Mouse (Mus musculus): ENCODE measurements around the gene Gng13. TPM values are rescaled to one million over a fixed set of nuclear protein-coding genes. Genes with fewer than 3 reads are reported as not detected.

The Gng13 gene
- polyA plus RNA-seq, 1 experiment: 0.44 TPM

DNA sequence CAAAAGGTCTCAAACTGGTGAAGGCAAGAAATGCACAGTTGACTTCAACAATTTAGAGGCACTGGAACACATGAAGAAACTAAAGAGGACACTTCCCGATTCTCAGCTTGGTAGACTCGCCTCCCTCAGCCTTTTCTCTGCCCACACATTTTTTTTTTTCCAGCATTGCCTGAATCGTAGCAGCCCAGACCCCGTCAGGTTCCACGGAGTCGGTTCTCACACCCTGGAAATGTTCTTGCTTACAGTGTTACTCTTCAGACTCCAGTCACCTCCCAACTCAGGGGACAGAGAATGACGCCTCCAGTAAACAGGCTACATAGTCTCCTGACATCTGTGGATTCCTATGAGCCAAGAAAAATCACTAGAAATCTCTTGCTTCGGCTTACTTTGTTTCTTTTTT lies 43.2 kb downstream of the Gng13 start:
- H3K4me3 ChIP-seq (ENCODE audit: control insufficient read depth, low read depth, low read length): peak overlapping the region; percentile 41
- H3K27ac ChIP-seq (ENCODE audit: control insufficient read depth, insufficient read depth, low read depth, low read length): no peak overlapping the region
- H3K4me1 ChIP-seq (ENCODE audit: control insufficient read depth, insufficient read depth, low read length): peaks cover 3% of the 10 kb centered on the region; the same call in 1 of the 2 replicates
- TF ChIP-seq POLR2A (IDR thresholded peaks at IDR 0.05; ENCODE audit: control insufficient read depth, low read depth, low read length): no peak
- no peak for TF ChIP-seq CTCF (IDR thresholded peaks at IDR 0.05; ENCODE audit: control insufficient read depth, insufficient read depth, insufficient replicate concordance, low read depth, low read length)
- no peaks in the 10 kb centered on the region for H3K27me3 ChIP-seq (ENCODE audit: control insufficient read depth, insufficient read depth, low read length)
- H3K36me3 ChIP-seq (ENCODE audit: control insufficient read depth, insufficient read depth, low read length): no peaks in the 10 kb centered on the region

GRCm38 (mm10) chr17:25761561-25761970 lies 44.6 kb downstream of the Gng13 start:
- Histone ChIP-seq H3K4me3 (ENCODE audit: control insufficient read depth, low read depth, low read length) (peak overlapping the region; percentile 17), H3K4me1 (ENCODE audit: control insufficient read depth, insufficient read depth, low read length) (peaks cover 3% of the 10 kb centered on the region; the same call in 1 of the 2 replicates), H3K27ac (ENCODE audit: control insufficient read depth, insufficient read depth, low read depth, low read length) (0 out of 2 replicates have a peak overlapping the region, but pooled peaks have one; percentile 5), H3K27me3 (ENCODE audit: control insufficient read depth, insufficient read depth, low read length) (no peaks in the 10 kb centered on the region), H3K36me3 (ENCODE audit: control insufficient read depth, insufficient read depth, low read length) (no peaks in the 10 kb centered on the region)
- no peak for TF ChIP-seq POLR2A (IDR thresholded peaks at IDR 0.05; ENCODE audit: control insufficient read depth, low read depth, low read length)
- no peak for TF ChIP-seq CTCF (IDR thresholded peaks at IDR 0.05; ENCODE audit: control insufficient read depth, insufficient read depth, insufficient replicate concordance, low read depth, low read length)

GRCm38 (mm10) chr17:25762591-25762990 lies 45.6 kb downstream of the Gng13 start:
- Histone ChIP-seq H3K27ac (ENCODE audit: control insufficient read depth, insufficient read depth, low read depth, low read length) (no peak overlapping the region), H3K4me1 (ENCODE audit: control insufficient read depth, insufficient read depth, low read length) (peaks cover 3% of the 10 kb centered on the region; the same call in 1 of the 2 replicates), H3K36me3 (ENCODE audit: control insufficient read depth, insufficient read depth, low read length) (no peaks in the 10 kb centered on the region), H3K27me3 (ENCODE audit: control insufficient read depth, insufficient read depth, low read length) (no peaks in the 10 kb centered on the region), H3K4me3 (ENCODE audit: control insufficient read depth, low read depth, low read length) (peak overlapping the region; percentile 10; the same call in 1 of the 2 replicates)
- TF ChIP-seq CTCF (IDR thresholded peaks at IDR 0.05; ENCODE audit: control insufficient read depth, insufficient read depth, insufficient replicate concordance, low read depth, low read length) (no peak), POLR2A (IDR thresholded peaks at IDR 0.05; ENCODE audit: control insufficient read depth, low read depth, low read length) (no peak)

GRCm38 (mm10) chr17:25765886-25766285 lies 48.9 kb downstream of the Gng13 start:
- TF ChIP-seq CTCF (IDR thresholded peaks at IDR 0.05; ENCODE audit: control insufficient read depth, insufficient read depth, insufficient replicate concordance, low read depth, low read length) (no peak), POLR2A (IDR thresholded peaks at IDR 0.05; ENCODE audit: control insufficient read depth, low read depth, low read length) (no peak)
- Histone ChIP-seq H3K4me1 (ENCODE audit: control insufficient read depth, insufficient read depth, low read length) (peaks cover 3% of the 10 kb centered on the region; the same call in 1 of the 2 replicates), H3K36me3 (ENCODE audit: control insufficient read depth, insufficient read depth, low read length) (no peaks in the 10 kb centered on the region), H3K27me3 (ENCODE audit: control insufficient read depth, insufficient read depth, low read length) (no peaks in the 10 kb centered on the region), H3K27ac (ENCODE audit: control insufficient read depth, insufficient read depth, low read depth, low read length) (no peak overlapping the region), H3K4me3 (ENCODE audit: control insufficient read depth, low read depth, low read length) (no peak overlapping the region)

Other genes with a start within 250 kb of the Gng13 start
- 0.04 and 0.05 TPM in 2 replicates for gene Sstr5, start 219.9 kb upstream of the Gng13 start, polyA plus RNA-seq (2012; rRNA removed)
- 6.7 and 8.2 TPM in 2 replicates for gene Sox8, start 146.5 kb upstream of the Gng13 start, polyA plus RNA-seq (2012; rRNA removed)
- 87.6 and 93.5 TPM in 2 replicates for gene Lmf1, start 138.1 kb upstream of the Gng13 start, polyA plus RNA-seq (2012; rRNA removed)
- gene Chtf18, start 10.2 kb downstream of the Gng13 start, polyA plus RNA-seq (2012; rRNA removed): 16.1 and 18.9 TPM in 2 replicates
- gene Rpusd1, start 10.5 kb downstream of the Gng13 start, polyA plus RNA-seq (2012; rRNA removed): 8.3 and 9.8 TPM in 2 replicates
- gene Mslnl, start 18.9 kb downstream of the Gng13 start, polyA plus RNA-seq (2012; rRNA removed): 0.65 and 1.0 TPM in 2 replicates
- 0.63 and 0.82 TPM in 2 replicates for gene Msln, start 37.2 kb downstream of the Gng13 start, polyA plus RNA-seq (2012; rRNA removed)
- gene Narfl, start 56.6 kb downstream of the Gng13 start, polyA plus RNA-seq (2012; rRNA removed): 17.9 and 20.3 TPM in 2 replicates
- 81.1 and 83.4 TPM in 2 replicates for gene Haghl, start 68.5 kb downstream of the Gng13 start, polyA plus RNA-seq (2012; rRNA removed)
- gene Ccdc78, start 69.4 kb downstream of the Gng13 start, polyA plus RNA-seq (2012; rRNA removed): 1.3 and 1.6 TPM in 2 replicates
- gene Fam173a, start 75.7 kb downstream of the Gng13 start, polyA plus RNA-seq (2012; rRNA removed): 49.8 and 55.5 TPM in 2 replicates
- not detected in 2 replicates for gene AC134908.4, start 78.5 kb downstream of the Gng13 start, polyA plus RNA-seq (2012; rRNA removed)
- 19.4 and 21.1 TPM in 2 replicates for gene Metrn, start 80.0 kb downstream of the Gng13 start, polyA plus RNA-seq (2012; rRNA removed)
- 6.2 and 7.1 TPM in 2 replicates for gene Fbxl16, start 91.9 kb downstream of the Gng13 start, polyA plus RNA-seq (2012; rRNA removed)
- 35.8 and 36.0 TPM in 2 replicates for gene Wdr24, start 106.5 kb downstream of the Gng13 start, polyA plus RNA-seq (2012; rRNA removed)
- gene Jmjd8, start 111.7 kb downstream of the Gng13 start, polyA plus RNA-seq (2012; rRNA removed): 16.4 and 18.6 TPM in 2 replicates
- 81.1 and 82.0 TPM in 2 replicates for gene Stub1, start 116.2 kb downstream of the Gng13 start, polyA plus RNA-seq (2012; rRNA removed)
- 2.1 and 2.7 TPM in 2 replicates for gene Rhbdl1, start 120.1 kb downstream of the Gng13 start, polyA plus RNA-seq (2012; rRNA removed)
- gene Gm20683, start 124.6 kb downstream of the Gng13 start, polyA plus RNA-seq (2012; rRNA removed): 9.0 and 11.2 TPM in 2 replicates
- 37.5 and 38.7 TPM in 2 replicates for gene Rhot2, start 127.7 kb downstream of the Gng13 start, polyA plus RNA-seq (2012; rRNA removed)
- 49.9 and 54.9 TPM in 2 replicates for gene Wdr90, start 144.3 kb downstream of the Gng13 start, polyA plus RNA-seq (2012; rRNA removed)
- gene Mcrip2, start 151.6 kb downstream of the Gng13 start, polyA plus RNA-seq (2012; rRNA removed): 28.2 and 28.8 TPM in 2 replicates
- gene Mettl26, start 157.9 kb downstream of the Gng13 start, polyA plus RNA-seq (2012; rRNA removed): 49.8 and 56.2 TPM in 2 replicates
- gene Wfikkn1, start 163.7 kb downstream of the Gng13 start, polyA plus RNA-seq (2012; rRNA removed): 0.96 and 0.98 TPM in 2 replicates
- gene Rab40c, start 202.6 kb downstream of the Gng13 start, polyA plus RNA-seq (2012; rRNA removed): 30.2 and 31.9 TPM in 2 replicates
- gene Pigq, start 227.8 kb downstream of the Gng13 start, polyA plus RNA-seq (2012; rRNA removed): 21.4 and 24.4 TPM in 2 replicates
- 0.40 and 0.69 TPM in 2 replicates for gene Nhlrc4, start 227.8 kb downstream of the Gng13 start, polyA plus RNA-seq (2012; rRNA removed)
- gene A930017K11Rik, start 235.4 kb downstream of the Gng13 start, polyA plus RNA-seq (2012; rRNA removed): 0.10 and 0.20 TPM in 2 replicates

Data from testis, adult 2 months (tissue).